Mouse (Mus musculus) embryonic facial prominence, embryonic 14.5 days (tissue): ENCODE measurements around the gene Pacsin3. TPM values are rescaled to one million over a fixed set of nuclear protein-coding genes. Genes with fewer than 3 reads are reported as not detected.

Experiments
- ATAC-seq: fragments of 200-750 bp; cut with Nextera tagmentation; 2 replicates; pipeline ENCODE4 v1.8.0; 2017; ENCODE audit warnings: low read depth, moderate number of reproducible peaks, moderate TSS enrichment
- DNase-seq: peaks from one replicate; pipeline ENCODE4 v3.0.0-alpha.2; 2015; ENCODE audit warnings: low spot score
- H3K27ac ChIP-seq: fragments of 300-500 bp; sonication (generic); replicated peaks from 2 replicates; pipeline ENCODE4 v1.5.1; 2014; ENCODE audit warnings: low read depth, mild to moderate bottlenecking, low read length, moderate library complexity
- H3K27me3 ChIP-seq: fragments of 300-500 bp; sonication (generic); replicated peaks from 2 replicates; pipeline ENCODE4 v1.6.1; 2014; ENCODE audit warnings: low read length; ENCODE audit not compliant: control insufficient read depth, insufficient read depth
- H3K36me3 ChIP-seq: fragments of 300-500 bp; sonication (generic); 2 replicates; pipeline ENCODE4 v1.6.1; 2014; ENCODE audit warnings: low read length, mixed read lengths; ENCODE audit not compliant: control insufficient read depth, insufficient read depth
- H3K4me1 ChIP-seq: fragments of 300-500 bp; sonication (generic); 2 replicates; pipeline ENCODE4 v1.6.1; 2014; ENCODE audit warnings: antibody characterized with exemption, low read length; ENCODE audit not compliant: control insufficient read depth, insufficient read depth
- H3K4me2 ChIP-seq: fragments of 300-500 bp; sonication (generic); 2 replicates; pipeline ENCODE4 v1.6.1; 2014; ENCODE audit warnings: low read depth, mild to moderate bottlenecking, low read length, moderate library complexity, mixed read lengths
- H3K4me3 ChIP-seq: fragments of 300-500 bp; sonication (generic); 2 replicates; pipeline ENCODE4 v1.5.1; 2014; ENCODE audit warnings: low read depth, mild to moderate bottlenecking, low read length
- H3K9ac ChIP-seq: fragments of 300-500 bp; sonication (generic); 2 replicates; pipeline ENCODE4 v1.6.1; 2014; ENCODE audit warnings: low read depth, mild to moderate bottlenecking, low read length, moderate library complexity, mixed read lengths
- H3K9me3 ChIP-seq: fragments of 300-500 bp; sonication (generic); 2 replicates; pipeline ENCODE4 v1.6.1; 2016; ENCODE audit warnings: low read length; ENCODE audit not compliant: control insufficient read depth
- WGBS: fragments of 180-500 bp; shearing (Covaris S2); extraction: QIAGEN DNeasy Blood & Tissue Kit; methylation state at CpG from one replicate; pipeline ENCODE4 v1.1.7; 2014; 5-methylcytosine and 5-hydroxymethylcytosine counted together
- polyA plus RNA-seq: library from polyadenylated mRNA; unstranded; fragments of >200 nt; fragmentation: Nextera tagmentation; extraction: Ambion mirVana; gene quantifications from 2 replicates; pipeline ENCODE4 v1.2.1, GENCODE M21; 2014

Pacsin3 gene
- polyA plus RNA-seq, 1 experiment from 2014 or later, result 64.3 TPM

GRCm38 (mm10) chr2:91256256-91257125 is 737 bp downstream of the Pacsin3 start:
- H3K9ac ChIP-seq, result peak overlapping the region; percentile 73
- under 1% methylated on average over 34 of the region's 52 CpGs for whole genome bisulfite sequencing
- H3K9me3 ChIP-seq, result no peaks in the 10 kb centered on the region
- H3K27me3 ChIP-seq, result no peaks in the 10 kb centered on the region; the same call in 1 of the 2 replicates
- DNase-seq, result peak; percentile 68
- peak overlapping the region; percentile 94 for H3K4me2 ChIP-seq
- H3K4me3 ChIP-seq, result peak overlapping the region; percentile 69
- H3K27ac ChIP-seq, result peak overlapping the region; percentile 78
- ATAC-seq, result peak; percentile 74
- peaks cover 7% of the 10 kb centered on the region; the same call in 1 of the 2 replicates for H3K36me3 ChIP-seq
- H3K4me1 ChIP-seq, result peaks cover 16% of the 10 kb centered on the region

GRCm38 (mm10) chr2:91257126-91257980 is 1.6 kb downstream of the Pacsin3 start:
- Histone ChIP-seq H3K9ac (peak overlapping the region; percentile 73), H3K4me2 (peak overlapping the region; percentile 94), H3K27ac (peak overlapping the region; percentile 78), H3K4me3 (peak overlapping the region; percentile 69), H3K36me3 (peaks cover 12% of the 10 kb centered on the region; the same call in 1 of the 2 replicates), H3K9me3 (no peaks in the 10 kb centered on the region), H3K27me3 (no peaks in the 10 kb centered on the region; the same call in 1 of the 2 replicates), H3K4me1 (peaks cover 16% of the 10 kb centered on the region)
- ATAC-seq (peak; percentile 74), DNase-seq (peak; percentile 89)
- WGBS, result 2% methylated on average over 22 of the region's 22 CpGs

DNA sequence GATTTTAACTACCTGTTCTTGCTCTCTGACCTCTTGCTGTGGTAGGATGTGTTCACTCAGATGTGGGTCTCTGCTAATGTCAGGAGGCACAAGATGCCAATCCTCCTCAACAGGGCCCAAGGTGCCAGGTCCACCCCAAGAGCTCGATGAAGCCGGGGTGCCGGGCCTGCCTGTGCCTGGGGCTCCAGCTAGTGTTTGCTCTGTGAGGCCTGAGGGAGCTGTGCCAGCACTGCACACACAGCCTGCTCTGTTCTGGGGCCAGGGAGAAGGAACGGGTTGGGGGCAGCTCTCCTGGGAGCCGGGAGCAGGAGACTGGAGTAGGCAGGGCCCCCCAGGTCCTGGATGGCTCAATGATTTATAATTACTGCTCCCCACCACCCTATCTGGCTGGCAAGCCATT is 2.3 kb downstream of the Pacsin3 start:
- H3K4me2 ChIP-seq, result peak overlapping the region; percentile 94
- DNase-seq (no peak), ATAC-seq (no peak)
- H3K27ac ChIP-seq, result peak overlapping the region; percentile 78
- peak overlapping the region; percentile 69 for H3K4me3 ChIP-seq
- peaks cover 19% of the 10 kb centered on the region for H3K36me3 ChIP-seq
- peak overlapping the region; percentile 73 for H3K9ac ChIP-seq
- H3K4me1 ChIP-seq, result peaks cover 16% of the 10 kb centered on the region
- H3K27me3 ChIP-seq, result no peaks in the 10 kb centered on the region; the same call in 1 of the 2 replicates
- 27% methylated on average over 5 of the region's 5 CpGs for WGBS
- H3K9me3 ChIP-seq, result no peaks in the 10 kb centered on the region

GRCm38 (mm10) chr2:91258830-91259229 is 3.1 kb downstream of the Pacsin3 start:
- Histone ChIP-seq H3K36me3 (peaks cover 27% of the 10 kb centered on the region), H3K4me3 (no peak overlapping the region), H3K9ac (0 out of 2 replicates have a peak overlapping the region, but pooled peaks have one; percentile 73), H3K27ac (no peak overlapping the region), H3K4me2 (peak overlapping the region; percentile 94), H3K9me3 (no peaks in the 10 kb centered on the region), H3K27me3 (no peaks in the 10 kb centered on the region; the same call in 1 of the 2 replicates), H3K4me1 (peaks cover 16% of the 10 kb centered on the region)
- ATAC-seq (no peak), DNase-seq (no peak)
- WGBS, result 35% methylated on average over 1 of the region's 1 CpGs

GRCm38 (mm10) chr2:91259493-91259892 is 3.7 kb downstream of the Pacsin3 start:
- DNase-seq, result no peak
- WGBS, result 90% methylated on average over 1 of the region's 1 CpGs
- H3K27ac ChIP-seq, result no peak overlapping the region

DNA sequence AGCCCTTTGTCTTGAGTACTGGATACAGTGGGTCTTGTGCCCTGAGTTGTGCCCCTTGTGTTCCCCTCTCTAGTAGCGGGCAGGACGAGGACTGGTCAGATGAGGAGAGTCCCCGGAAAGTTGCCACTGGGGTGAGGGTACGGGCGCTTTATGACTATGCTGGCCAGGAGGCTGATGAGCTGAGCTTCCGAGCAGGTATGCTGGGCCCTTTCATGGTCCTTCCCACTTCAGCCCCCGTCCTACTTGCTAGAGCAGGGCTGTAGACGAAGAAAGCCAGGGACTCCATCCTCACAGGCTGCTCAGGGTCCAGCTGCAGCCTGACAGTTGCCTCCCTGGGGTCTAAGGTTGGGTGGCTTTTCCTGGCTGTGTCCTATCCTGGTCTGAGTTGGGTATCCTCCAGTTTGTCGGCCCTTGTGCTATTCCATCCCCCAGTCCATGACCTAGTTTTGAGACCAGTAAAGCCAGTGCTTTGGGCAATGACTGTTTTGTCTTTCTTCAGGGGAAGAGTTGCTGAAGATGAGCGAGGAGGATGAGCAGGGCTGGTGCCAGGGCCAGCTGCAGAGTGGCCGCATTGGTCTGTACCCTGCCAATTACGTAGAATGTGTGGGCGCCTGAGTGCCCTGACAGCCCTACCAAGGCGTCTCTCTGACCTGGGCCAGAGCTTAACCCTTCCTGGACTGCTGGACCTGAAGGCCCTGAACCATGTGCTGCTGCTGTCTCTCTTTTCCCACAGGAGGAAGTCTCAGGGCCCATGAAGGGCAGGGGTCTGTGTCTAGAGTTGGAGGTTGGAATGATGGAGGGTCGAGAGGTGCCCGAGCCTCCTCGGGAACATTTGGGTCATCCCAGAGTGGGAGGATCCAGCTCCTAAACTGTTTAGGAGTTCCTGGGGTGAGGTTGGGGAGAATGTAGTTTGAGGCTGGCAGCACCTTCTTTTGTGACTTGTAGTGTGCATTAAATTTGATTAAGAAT is 8.2 kb downstream of the Pacsin3 start:
- Histone ChIP-seq H3K4me2 (peak overlapping the region; percentile 79), H3K4me3 (peak overlapping the region; percentile 80), H3K36me3 (peaks cover 54% of the 10 kb centered on the region), H3K27me3 (no peaks in the 10 kb centered on the region), H3K4me1 (peaks cover 8% of the 10 kb centered on the region; the same call in 1 of the 2 replicates), H3K27ac (peak overlapping the region; percentile 93), H3K9ac (peak overlapping the region; percentile 94), H3K9me3 (no peaks in the 10 kb centered on the region)
- DNase-seq, result no peak
- no peak for ATAC-seq
- WGBS, result 83% methylated on average over 16 of the region's 17 CpGs

More at GRCm38 (mm10) chr2:91259493-91259892, 3.7 kb downstream of the Pacsin3 start:
- Histone ChIP-seq H3K9me3 (no peaks in the 10 kb centered on the region), H3K4me2 (no peak overlapping the region), H3K36me3 (peaks cover 32% of the 10 kb centered on the region), H3K4me3 (no peak overlapping the region), H3K9ac (no peak overlapping the region), H3K4me1 (peaks cover 19% of the 10 kb centered on the region), H3K27me3 (no peaks in the 10 kb centered on the region; the same call in 1 of the 2 replicates)
- ATAC-seq, result no peak

DNA sequence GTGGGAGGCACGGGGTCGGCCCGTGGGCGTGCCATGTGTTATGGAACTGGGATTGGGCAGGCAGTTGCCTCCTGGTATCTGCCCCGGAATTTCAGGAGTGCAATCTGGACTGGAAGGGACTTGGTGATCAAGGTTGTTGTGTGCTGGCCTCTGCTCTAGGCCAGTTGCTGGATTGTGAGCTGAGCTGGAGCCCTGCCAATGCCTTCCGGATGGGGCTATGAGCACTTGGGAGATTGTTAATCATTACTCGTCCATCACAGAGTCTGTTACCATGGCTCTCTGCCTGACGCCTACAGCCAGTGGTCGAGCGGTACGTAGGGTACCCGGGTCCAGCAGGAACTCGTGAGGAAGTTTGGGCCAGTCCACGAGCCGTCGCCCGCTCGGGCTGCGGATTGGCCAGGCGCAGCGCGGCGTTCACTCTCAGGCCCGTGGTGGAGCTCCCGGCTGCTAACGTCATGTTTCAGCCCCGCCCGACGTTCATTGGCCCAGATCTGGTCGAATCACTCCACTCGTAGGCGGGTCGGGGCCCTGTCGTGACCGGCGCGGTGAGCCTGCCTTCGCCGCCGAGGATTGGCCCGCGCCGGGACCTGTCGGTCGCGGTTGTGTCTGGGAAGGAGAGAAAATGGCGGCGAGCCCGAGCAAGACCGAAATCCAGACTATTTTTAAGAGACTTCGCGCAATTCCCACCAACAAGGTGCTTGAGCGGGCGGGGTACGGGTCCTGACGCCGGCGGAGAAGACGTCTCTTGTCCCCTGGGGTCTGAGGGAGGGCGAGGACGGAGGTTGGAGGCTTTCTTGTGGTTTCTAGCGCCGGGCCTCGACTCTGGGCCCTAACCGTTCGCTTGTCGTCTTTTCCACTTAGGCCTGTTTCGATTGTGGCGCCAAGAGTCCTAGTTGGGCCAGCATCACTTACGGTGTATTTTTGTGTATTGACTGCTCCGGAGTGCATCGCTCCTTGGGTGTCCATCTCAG is 9.2 kb downstream of the Pacsin3 start, which contains the start of gene Arfgap2:
Gene Arfgap2 (plus strand): TSS at position 264 of the 971 bp plus-strand sequence.
- Histone ChIP-seq H3K27me3 (no peaks in the 10 kb centered on the region), H3K36me3 (peaks cover 64% of the 10 kb centered on the region), H3K27ac (peak within 1 kb of the TSS; percentile 93), H3K4me1 (peaks cover 8% of the 10 kb centered on the region; the same call in 1 of the 2 replicates), H3K9ac (peak within 1 kb of the TSS; percentile 94), H3K4me2 (peak within 1 kb of the TSS; percentile 79), H3K4me3 (peak within 1 kb of the TSS; percentile 80), H3K9me3 (no peaks in the 10 kb centered on the region)
- peak; percentile 100 for ATAC-seq
- WGBS, result under 1% methylated on average over 69 of the region's 72 CpGs
- DNase-seq, result peak; percentile 99
